Mouse (Mus musculus) stomach, embryonic 15.5 days (tissue): ENCODE results near the gene Vasn. TPM values are rescaled to one million over a fixed set of nuclear protein-coding genes. Genes with fewer than 3 reads are reported as not detected.

Experiments
- ATAC-seq: fragments of 200-750 bp; cut with Nextera tagmentation; 2 replicates; pipeline ENCODE4 v1.8.0; 2017; ENCODE audit warnings: low read depth, moderate number of reproducible peaks, moderate TSS enrichment; ENCODE audit not compliant: insufficient read depth, low FRiP score
- H3K27ac ChIP-seq: fragments of 300-500 bp; sonication (generic); 2 replicates; pipeline ENCODE4 v1.5.1; 2015; ENCODE audit warnings: mild to moderate bottlenecking, inconsistent platforms
- H3K27me3 ChIP-seq: fragments of 300-500 bp; sonication (generic); replicated peaks from 2 replicates; pipeline ENCODE4 v1.6.1; 2015; ENCODE audit warnings: inconsistent platforms
- H3K36me3 ChIP-seq: fragments of 300-500 bp; sonication (generic); 2 replicates; pipeline ENCODE4 v1.6.1; 2015; ENCODE audit warnings: inconsistent platforms
- H3K4me1 ChIP-seq: fragments of 300-500 bp; sonication (generic); 2 replicates; pipeline ENCODE4 v1.6.1; 2015; ENCODE audit warnings: inconsistent platforms
- H3K4me2 ChIP-seq: fragments of 300-500 bp; sonication (generic); 2 replicates; pipeline ENCODE4 v1.6.1; 2015; ENCODE audit warnings: mild to moderate bottlenecking, inconsistent platforms
- H3K4me3 ChIP-seq: fragments of 300-500 bp; sonication (generic); replicated peaks from 2 replicates; pipeline ENCODE4 v1.5.1; 2015; ENCODE audit warnings: inconsistent platforms
- H3K9ac ChIP-seq: fragments of 300-500 bp; sonication (generic); 2 replicates; pipeline ENCODE4 v1.6.1; 2015; ENCODE audit warnings: inconsistent platforms
- H3K9me3 ChIP-seq: fragments of 300-500 bp; sonication (generic); 2 replicates; pipeline ENCODE4 v1.6.1; 2016; ENCODE audit warnings: inconsistent platforms
- WGBS: fragments of 180-500 bp; shearing (Covaris S2); methylation state at CpG from one replicate; pipeline ENCODE4 v1.1.7; 2015; 5-methylcytosine and 5-hydroxymethylcytosine counted together
- polyA plus RNA-seq: library from polyadenylated mRNA; unstranded; fragments of >200 nt; fragmentation: Nextera tagmentation; extraction: Ambion mirVana; gene quantifications from 2 replicates; pipeline ENCODE4 v1.2.1, GENCODE M21; 2015

Gene Vasn
- 17.2 and 17.3 TPM in 2 replicates for polyA plus RNA-seq

DNA sequence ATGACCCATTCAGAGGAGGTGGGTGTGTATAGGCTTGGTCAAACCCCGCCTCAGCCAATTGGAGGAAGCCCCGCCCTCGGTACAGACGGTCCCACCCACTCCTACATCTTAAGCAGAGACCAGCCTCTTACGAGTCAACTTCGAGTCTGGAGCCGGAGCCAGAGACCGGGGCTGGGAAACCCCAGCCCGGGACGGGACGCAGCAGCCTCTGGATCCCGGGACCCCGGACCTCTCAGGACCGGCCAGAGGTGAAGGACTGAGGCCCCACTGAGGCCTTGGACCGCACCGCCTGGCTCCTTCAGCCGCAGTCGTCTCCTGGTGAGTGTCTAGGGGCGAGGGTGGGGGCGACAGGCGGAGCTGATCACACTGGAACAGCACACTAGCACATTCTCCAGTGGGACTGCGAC is at the start of gene Vasn, which contains the start of gene Dnaja3:
Vasn (plus strand) TSS at position 111 of the 407 bp plus-strand sequence.
Dnaja3 (plus strand) TSS at position 159 of the 407 bp plus-strand sequence.
- peaks cover 49% of the 10 kb centered on the region for H3K4me1 ChIP-seq
- H3K9me3 ChIP-seq, result no peaks in the 10 kb centered on the region
- peak within 1 kb of the TSS; percentile 87 for H3K4me2 ChIP-seq
- H3K4me3 ChIP-seq, result peak within 1 kb of the TSS; percentile 84
- peak; percentile 88 for ATAC-seq
- no peaks in the 10 kb centered on the region for H3K27me3 ChIP-seq
- H3K9ac ChIP-seq, result peak within 1 kb of the TSS; percentile 80
- peak within 1 kb of the TSS; percentile 96 for H3K27ac ChIP-seq
- under 1% methylated on average over 22 of the region's 22 CpGs for WGBS
- no peaks in the 10 kb centered on the region for H3K36me3 ChIP-seq

DNA sequence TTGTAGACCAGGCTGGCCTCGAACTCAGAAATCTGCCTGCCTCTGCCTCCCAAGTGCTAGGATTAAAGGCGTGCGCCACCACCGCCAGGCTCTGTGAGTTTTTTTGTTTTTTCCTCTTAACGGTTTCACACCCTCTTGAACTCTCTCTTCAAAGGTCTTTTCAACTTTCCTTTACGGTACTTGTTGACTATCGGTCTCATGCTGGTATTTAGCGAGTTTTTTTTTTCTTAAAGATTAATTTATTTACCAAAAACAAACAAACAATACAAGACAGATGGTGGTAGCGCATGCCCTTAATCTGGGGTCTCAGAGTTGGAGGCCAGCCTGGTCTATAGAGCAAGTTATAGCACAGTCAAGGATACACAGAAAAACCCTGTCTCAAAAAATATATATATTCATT is 49.5 kb upstream of the Vasn start:
- Histone ChIP-seq H3K9ac (no peak overlapping the region), H3K27me3 (no peaks in the 10 kb centered on the region), H3K4me1 (peaks cover 33% of the 10 kb centered on the region), H3K4me3 (no peak overlapping the region), H3K9me3 (no peaks in the 10 kb centered on the region), H3K27ac (no peak overlapping the region), H3K4me2 (no peak overlapping the region), H3K36me3 (0 out of 2 replicates have a peak, but pooled peaks cover 4% of the 10 kb centered on the region)
- WGBS, result 92% methylated on average over 9 of the region's 9 CpGs
- no peak for ATAC-seq

DNA sequence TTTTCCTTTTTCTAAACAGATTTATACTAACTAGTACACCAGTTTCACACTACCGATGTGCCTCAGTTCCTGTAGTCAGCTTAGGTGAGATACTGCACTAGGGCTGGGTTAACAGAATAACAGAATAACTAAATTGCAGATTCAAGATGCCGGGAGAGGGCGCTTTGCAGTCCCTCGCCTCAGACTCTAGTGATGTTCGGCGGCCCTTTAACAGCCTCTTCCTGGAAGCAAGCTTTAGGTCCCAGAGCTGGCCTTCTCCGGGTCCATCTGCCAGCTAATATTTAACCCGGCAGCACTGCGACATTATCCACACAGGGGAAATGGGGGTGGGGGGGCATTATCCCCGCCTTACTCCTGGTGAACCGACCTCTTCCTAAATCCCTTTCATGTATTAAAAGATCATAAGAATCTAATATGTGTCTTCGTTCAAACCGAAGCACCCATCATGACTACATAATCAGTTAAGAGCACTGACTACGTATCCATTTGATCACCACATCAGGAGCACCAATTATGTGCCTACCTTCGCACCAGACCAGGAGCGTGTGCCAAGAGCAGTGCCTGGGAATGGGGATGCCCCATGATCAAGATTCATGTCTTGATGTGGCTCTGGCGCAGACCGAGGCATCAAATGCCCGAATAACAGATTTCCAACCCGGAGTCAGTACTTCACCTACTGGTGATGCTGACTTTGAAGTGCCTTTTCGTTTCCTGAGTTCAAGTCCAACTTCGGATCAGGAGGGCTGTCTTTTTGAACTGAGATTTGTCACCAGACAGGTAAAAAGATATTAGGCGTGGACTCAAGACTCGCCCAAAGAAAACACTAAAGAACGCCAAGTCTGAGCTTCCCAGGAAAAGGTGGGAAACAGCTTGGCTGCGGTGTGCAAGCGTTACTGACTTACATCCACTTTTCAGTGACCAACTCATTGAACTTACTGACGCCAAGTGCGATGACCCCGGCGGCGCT is 46.5 kb upstream of the Vasn start:
- 0 out of 2 replicates have a peak, but pooled peaks cover 4% of the 10 kb centered on the region for H3K36me3 ChIP-seq
- peak overlapping the region; percentile 33; the same call in 1 of the 2 replicates for H3K9ac ChIP-seq
- 13% methylated on average over 32 of the region's 32 CpGs for WGBS
- peak overlapping the region; percentile 92 for H3K4me2 ChIP-seq
- H3K27me3 ChIP-seq, result no peaks in the 10 kb centered on the region
- peaks cover 46% of the 10 kb centered on the region for H3K4me1 ChIP-seq
- ATAC-seq, result no peak
- peak overlapping the region; percentile 95 for H3K27ac ChIP-seq
- peak overlapping the region; percentile 85 for H3K4me3 ChIP-seq
- H3K9me3 ChIP-seq, result no peaks in the 10 kb centered on the region

DNA sequence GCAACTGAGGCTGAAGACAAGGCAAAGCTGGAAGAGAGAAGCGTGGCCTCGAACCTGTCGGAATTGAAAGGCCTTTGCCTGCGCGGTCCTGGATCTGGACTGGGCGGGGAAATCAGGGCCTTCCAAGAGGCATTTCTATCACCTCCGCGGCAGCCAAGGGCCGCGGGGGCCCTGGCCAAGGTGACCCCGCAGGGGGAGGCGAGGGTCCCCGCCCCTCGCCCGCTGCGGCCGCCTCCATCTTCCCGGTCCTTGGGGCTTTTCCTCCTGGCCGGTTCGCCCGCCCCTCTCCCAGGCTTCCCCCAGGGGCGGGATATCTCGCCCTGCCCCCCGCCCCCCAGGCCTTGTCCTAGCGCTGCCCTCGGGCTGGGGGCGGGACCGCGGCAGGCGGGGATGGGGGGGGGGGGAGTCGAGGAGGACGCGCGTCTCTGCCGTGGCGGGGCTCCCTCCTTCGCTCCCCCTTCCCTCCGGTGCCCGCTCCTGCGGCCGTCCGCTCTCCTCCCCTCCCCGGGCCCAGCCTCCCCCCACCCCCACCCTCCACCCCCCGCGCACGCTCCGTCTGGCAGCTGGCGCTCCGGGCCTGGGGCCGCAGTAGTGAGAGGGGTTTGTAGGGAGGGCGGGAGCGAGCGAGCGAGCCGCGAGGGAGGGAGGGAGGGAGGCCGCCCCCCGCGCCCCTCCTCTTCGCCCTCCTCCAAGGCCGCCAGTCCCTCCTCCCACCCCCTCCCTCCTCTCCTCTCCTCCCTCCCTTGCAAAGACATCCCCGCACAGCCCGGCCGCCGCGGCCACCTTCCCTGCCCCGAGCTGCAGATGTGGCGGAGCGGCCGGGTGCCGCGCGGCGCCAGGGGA is 45.5 kb upstream of the Vasn start, which contains the start of gene Glis2:
Glis2 (plus strand) TSS at position 743 of the 843 bp plus-strand sequence.
- H3K9ac ChIP-seq, result peak within 1 kb of the TSS; percentile 87
- ATAC-seq, result peak; percentile 85
- 0 out of 2 replicates have a peak, but pooled peaks cover 4% of the 10 kb centered on the region for H3K36me3 ChIP-seq
- H3K4me2 ChIP-seq, result peak within 1 kb of the TSS; percentile 92
- H3K9me3 ChIP-seq, result no peaks in the 10 kb centered on the region
- WGBS, result under 1% methylated on average over 25 of the region's 74 CpGs
- no peaks in the 10 kb centered on the region for H3K27me3 ChIP-seq
- peak within 1 kb of the TSS; percentile 95 for H3K27ac ChIP-seq
- peak within 1 kb of the TSS; percentile 85 for H3K4me3 ChIP-seq
- H3K4me1 ChIP-seq, result peaks cover 56% of the 10 kb centered on the region

DNA sequence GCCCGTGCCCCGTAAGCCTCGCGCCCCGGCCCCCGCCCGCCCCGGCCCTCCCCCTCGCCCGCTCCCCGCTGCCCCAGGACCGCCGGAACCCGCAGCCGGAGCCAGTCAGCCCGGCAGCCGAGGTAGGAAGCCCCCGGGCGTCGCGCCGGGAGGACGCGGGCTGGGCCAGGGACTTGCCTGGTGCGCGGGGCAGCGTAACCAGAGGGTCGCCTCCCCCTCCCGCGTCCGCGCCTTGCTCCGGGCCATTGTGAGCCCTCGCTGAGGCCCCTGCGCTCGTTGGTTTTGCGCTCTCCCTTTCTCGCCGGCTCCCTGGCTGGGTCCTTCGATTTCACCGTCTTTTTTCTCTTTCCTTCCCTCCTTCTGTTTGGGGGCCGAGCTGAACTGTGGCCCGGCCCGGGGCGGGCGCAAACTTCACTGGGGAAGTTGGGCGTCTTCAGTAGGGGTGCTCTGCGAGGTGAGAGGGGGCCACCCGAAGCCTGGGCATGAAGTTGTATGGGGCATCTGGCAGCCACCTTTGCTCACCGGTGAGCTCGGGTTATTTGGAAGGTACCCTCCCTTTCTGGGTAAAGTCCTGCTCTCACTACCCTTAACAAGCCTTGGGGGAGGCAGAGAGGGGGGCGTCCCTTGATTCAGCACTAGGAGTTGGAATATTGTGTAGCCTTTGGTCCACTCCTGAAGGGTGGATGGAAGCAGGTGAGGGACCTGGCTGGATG is 44.8 kb upstream of the Vasn start:
- Histone ChIP-seq H3K4me2 (peak overlapping the region; percentile 92), H3K27me3 (no peaks in the 10 kb centered on the region), H3K4me1 (peaks cover 64% of the 10 kb centered on the region), H3K9ac (peak overlapping the region; percentile 87), H3K36me3 (0 out of 2 replicates have a peak, but pooled peaks cover 4% of the 10 kb centered on the region), H3K9me3 (no peaks in the 10 kb centered on the region), H3K4me3 (peak overlapping the region; percentile 85), H3K27ac (peak overlapping the region; percentile 95)
- ATAC-seq, result peak; percentile 2; the same call in 1 of the 2 replicates
- 2% methylated on average over 25 of the region's 52 CpGs for WGBS

DNA sequence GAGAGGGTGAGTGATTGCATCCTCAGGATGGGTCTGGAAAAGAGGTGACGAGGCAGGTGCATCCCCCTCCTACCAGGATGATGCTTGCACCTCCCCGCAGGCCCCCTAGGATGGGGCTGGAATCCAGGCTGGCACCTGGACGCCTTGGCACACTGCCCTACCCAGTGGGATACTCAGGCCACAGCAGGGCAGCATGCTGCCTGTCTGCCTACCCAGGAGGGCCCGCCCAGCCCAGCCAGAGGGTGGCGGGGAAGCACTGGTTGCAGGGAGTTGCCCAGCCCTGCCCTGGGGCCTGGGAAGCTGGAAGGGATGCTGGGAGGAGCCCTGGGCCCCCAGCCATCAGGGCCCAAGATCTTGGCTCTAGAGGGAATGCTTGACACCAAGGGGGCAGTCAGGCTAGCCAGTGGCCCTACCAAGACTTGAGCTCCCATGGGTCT is 44.2 kb upstream of the Vasn start:
- peak overlapping the region; percentile 85 for H3K4me3 ChIP-seq
- H3K4me2 ChIP-seq, result peak overlapping the region; percentile 92
- H3K9me3 ChIP-seq, result no peaks in the 10 kb centered on the region
- peak; percentile 28 for ATAC-seq
- peak overlapping the region; percentile 87 for H3K9ac ChIP-seq
- peak overlapping the region; percentile 95 for H3K27ac ChIP-seq
- 5% methylated on average over 5 of the region's 5 CpGs for WGBS
- H3K4me1 ChIP-seq, result peaks cover 66% of the 10 kb centered on the region
- H3K36me3 ChIP-seq, result 0 out of 2 replicates have a peak, but pooled peaks cover 1% of the 10 kb centered on the region
- H3K27me3 ChIP-seq, result no peaks in the 10 kb centered on the region

DNA sequence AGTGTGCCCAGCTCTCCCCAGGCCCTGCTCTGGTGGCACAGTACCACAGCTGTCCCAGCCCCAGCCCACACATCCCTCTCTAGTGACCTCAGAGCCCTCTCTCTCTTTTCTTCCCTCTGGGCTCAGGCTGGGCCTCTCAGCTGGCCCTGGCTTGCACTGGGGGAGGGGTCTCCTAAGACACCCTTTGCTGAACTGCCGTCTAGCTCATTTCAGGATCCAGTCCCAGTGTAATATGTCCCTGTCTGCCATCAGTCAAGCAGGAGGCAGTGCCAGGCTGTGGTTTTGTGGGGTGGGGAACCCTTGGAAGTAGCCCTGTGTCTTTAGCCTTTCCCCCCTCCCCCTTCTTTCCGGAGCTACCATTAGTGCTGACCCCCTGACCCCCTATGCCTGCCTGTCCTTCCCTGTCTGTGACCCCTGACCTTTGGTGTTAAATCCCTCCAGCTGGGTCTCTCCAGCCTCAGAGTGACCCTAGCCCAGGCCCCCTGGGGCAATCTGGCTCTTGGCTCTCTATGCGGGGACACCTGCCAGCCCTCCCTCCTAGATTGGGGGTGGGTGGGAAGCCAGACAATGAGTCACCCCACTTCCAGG is 43.5 kb upstream of the Vasn start:
- 20% methylated on average over 3 of the region's 3 CpGs for WGBS
- ATAC-seq, result no peak

DNA sequence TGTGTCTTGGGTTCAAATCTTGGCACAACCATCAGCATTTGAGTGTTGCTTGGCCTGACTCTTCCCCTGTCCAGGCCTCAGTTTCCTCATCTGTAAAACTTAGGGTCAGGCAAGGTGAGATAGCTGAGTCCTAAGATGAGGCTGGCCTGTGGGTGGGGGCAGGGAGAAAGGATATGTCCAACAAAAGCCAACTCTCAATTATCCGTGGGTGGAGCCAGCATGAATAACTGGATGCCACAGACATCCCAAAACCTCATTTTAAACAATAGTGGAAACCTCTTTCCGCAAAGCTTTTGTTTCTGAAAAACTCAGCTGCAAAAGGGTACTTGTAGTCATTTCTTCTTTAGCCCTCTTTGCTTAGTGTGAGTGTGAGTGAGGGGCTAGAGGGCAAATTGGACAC is 42.9 kb upstream of the Vasn start:
- Histone ChIP-seq H3K9me3 (no peaks in the 10 kb centered on the region), H3K9ac (no peak overlapping the region), H3K4me1 (peaks cover 76% of the 10 kb centered on the region), H3K4me3 (peak overlapping the region; percentile 85), H3K36me3 (no peaks in the 10 kb centered on the region), H3K27me3 (no peaks in the 10 kb centered on the region), H3K4me2 (peak overlapping the region; percentile 92), H3K27ac (peak overlapping the region; percentile 95; the same call in 1 of the 2 replicates)
- 40% methylated on average over 2 of the region's 2 CpGs for WGBS
- ATAC-seq, result no peak

More for the DNA sequence above, 43.5 kb upstream of the Vasn start:
- H3K27ac ChIP-seq, result peak overlapping the region; percentile 95
- no peaks in the 10 kb centered on the region for H3K9me3 ChIP-seq
- no peaks in the 10 kb centered on the region for H3K27me3 ChIP-seq
- peak overlapping the region; percentile 85 for H3K4me3 ChIP-seq
- no peaks in the 10 kb centered on the region for H3K36me3 ChIP-seq
- H3K4me1 ChIP-seq, result peaks cover 72% of the 10 kb centered on the region
- H3K4me2 ChIP-seq, result peak overlapping the region; percentile 92
- peak overlapping the region; percentile 87; the same call in 1 of the 2 replicates for H3K9ac ChIP-seq

DNA sequence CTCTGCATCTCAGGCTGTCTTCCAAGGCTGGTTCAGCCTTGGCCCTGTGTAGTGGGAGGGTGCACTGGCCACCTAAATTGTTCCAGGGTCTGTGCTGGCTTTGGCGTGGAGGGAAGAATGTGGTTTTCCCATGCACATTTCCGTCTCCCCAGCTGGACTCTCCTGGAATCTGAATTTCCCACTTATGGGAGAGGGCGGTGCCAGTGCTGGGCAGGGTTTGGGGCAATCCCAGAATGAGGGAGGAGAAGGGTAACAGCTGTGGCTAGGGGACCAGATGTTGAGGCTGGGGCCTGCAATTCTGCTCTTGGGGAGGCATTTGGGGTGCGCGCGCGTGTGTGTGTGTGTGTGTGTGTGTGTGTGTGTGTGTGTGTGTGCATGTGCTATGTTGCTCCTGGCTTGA is 42.4 kb upstream of the Vasn start:
- Histone ChIP-seq H3K27me3 (no peaks in the 10 kb centered on the region), H3K9me3 (no peaks in the 10 kb centered on the region), H3K36me3 (no peaks in the 10 kb centered on the region), H3K4me3 (peak overlapping the region; percentile 85), H3K4me1 (peaks cover 80% of the 10 kb centered on the region), H3K27ac (peak overlapping the region; percentile 95; the same call in 1 of the 2 replicates), H3K9ac (no peak overlapping the region), H3K4me2 (peak overlapping the region; percentile 92)
- ATAC-seq, result no peak
- 48% methylated on average over 7 of the region's 7 CpGs for WGBS

DNA sequence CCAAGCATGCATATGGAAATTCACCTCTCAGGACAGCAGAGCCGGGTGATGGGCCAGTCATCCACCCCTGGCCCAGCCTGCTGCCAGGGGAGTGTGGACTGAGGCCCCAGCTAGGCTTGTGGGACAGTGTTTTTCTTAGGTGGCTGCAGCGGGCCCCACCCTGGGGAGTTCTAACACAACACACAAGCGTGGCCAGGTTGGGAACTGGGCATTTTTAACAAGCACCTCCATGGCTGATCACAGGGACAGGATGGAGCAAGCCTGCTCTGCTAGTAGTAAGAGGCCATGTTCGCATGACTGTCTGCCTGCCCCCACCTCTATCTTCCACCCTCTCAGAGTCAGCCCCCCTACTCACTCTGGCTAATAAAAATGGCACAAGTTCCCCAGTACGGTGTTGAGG is 41.7 kb upstream of the Vasn start:
- H3K9ac ChIP-seq, result no peak overlapping the region
- H3K27me3 ChIP-seq, result no peaks in the 10 kb centered on the region
- no peaks in the 10 kb centered on the region for H3K36me3 ChIP-seq
- ATAC-seq, result no peak
- 67% methylated on average over 5 of the region's 5 CpGs for WGBS
- H3K9me3 ChIP-seq, result no peaks in the 10 kb centered on the region
- H3K4me1 ChIP-seq, result peaks cover 81% of the 10 kb centered on the region
- H3K4me2 ChIP-seq, result peak overlapping the region; percentile 22; the same call in 1 of the 2 replicates
- H3K27ac ChIP-seq, result peak overlapping the region; percentile 3; the same call in 1 of the 2 replicates
- no peak overlapping the region for H3K4me3 ChIP-seq
